In genomic region chr17:86965121-86965520, GRCm38 (mm10) we compare ENCODE assay signal across 9 mouse cellular contexts. TPM values are rescaled to one million over a fixed set of nuclear protein-coding genes. Genes with fewer than 3 reads are reported as not detected.
A peak's percentile ranks its signal among the peaks of the same experiment; 100 is the strongest.
DNase-seq lines count a peak whose midpoint lies in the region; ATAC-seq and TF ChIP-seq lines count a peak whose summit lies in the region.
"Had no signal": no experiment of that assay in that cellular context is flagged by ENCODE, and none has a peak within 500 bp of the region (broad histone marks: within the 10 kb centered on the region; RNA-seq: fewer than 3 reads in every experiment).

No protein-coding gene starts in this region.

- peak overlapping the region; percentile 89 for H3K4me3 ChIP-seq in lung, embryonic 15.5 days
- H3K4me3 ChIP-seq in lung, adult 2 months (replicated peaks; ENCODE audit: extremely low read depth, low read depth, low read length) = no peak overlapping the region
- peak overlapping the region; percentile 78 for H3K4me3 ChIP-seq in forebrain, embryonic 13.5 days
- H3K4me3 ChIP-seq in limb, embryonic 12.5 days (replicated peaks) = peak overlapping the region; percentile 86
- H3K4me3 ChIP-seq in small intestine, adult 2 months (ENCODE audit: low read depth, low read length) = peak overlapping the region; percentile 90; the same call in 1 of the 2 replicates

- 0 out of 2 replicates have a peak overlapping the region, but pooled peaks have one; percentile 5 for H3K9ac ChIP-seq in lung, embryonic 15.5 days
- peak overlapping the region; percentile 38 for H3K9ac ChIP-seq in forebrain, embryonic 13.5 days
- peak overlapping the region; percentile 50; the same call in 1 of the 2 replicates for H3K9ac ChIP-seq in limb, embryonic 12.5 days (replicated peaks)

- H3K27me3 ChIP-seq in lung, embryonic 15.5 days = no peaks in the 10 kb centered on the region
- H3K27me3 ChIP-seq in forebrain, embryonic 13.5 days = no peaks in the 10 kb centered on the region
- H3K27me3 ChIP-seq in limb, embryonic 12.5 days = no peaks in the 10 kb centered on the region
- no peaks in the 10 kb centered on the region for H3K27me3 ChIP-seq in small intestine, adult 2 months (ENCODE audit: control insufficient read depth, insufficient read depth, low read length)

- no peak for TF ChIP-seq POLR2A in lung, adult 2 months (IDR thresholded peaks at IDR 0.05; ENCODE audit: borderline replicate concordance, extremely low read depth, low read depth, low read length)
- no peak for TF ChIP-seq POLR2A in small intestine, adult 2 months (IDR thresholded peaks at IDR 0.05; ENCODE audit: low read depth, low read length)

- H3K4me1 ChIP-seq in lung, embryonic 15.5 days = peaks cover 41% of the 10 kb centered on the region
- H3K4me1 ChIP-seq in lung, adult 2 months (ENCODE audit: control insufficient read depth, insufficient read depth, low read length) = peaks cover 15% of the 10 kb centered on the region; the same call in 1 of the 2 replicates
- H3K4me1 ChIP-seq in forebrain, embryonic 13.5 days = peaks cover 36% of the 10 kb centered on the region
- peaks cover 59% of the 10 kb centered on the region for H3K4me1 ChIP-seq in limb, embryonic 12.5 days (replicated peaks)
- peaks cover 15% of the 10 kb centered on the region; the same call in 1 of the 2 replicates for H3K4me1 ChIP-seq in small intestine, adult 2 months (ENCODE audit: control insufficient read depth, insufficient read depth, insufficient read length, low read length)

- no peak for DNase-seq in lung, adult 2 months
- DNase-seq in cerebellum, adult 11 months = no peak
- no peak for DNase-seq in adipocyte (ENCODE audit: low spot score)

- no peaks in the 10 kb centered on the region for H3K9me3 ChIP-seq in lung, embryonic 15.5 days
- H3K9me3 ChIP-seq in forebrain, embryonic 13.5 days (replicated peaks) = no peaks in the 10 kb centered on the region
- no peaks in the 10 kb centered on the region for H3K9me3 ChIP-seq in limb, embryonic 12.5 days

- TF ChIP-seq CTCF in lung, adult 2 months (IDR thresholded peaks at IDR 0.05; ENCODE audit: insufficient read depth, low read length) = no peak
- TF ChIP-seq CTCF in small intestine, adult 2 months (IDR thresholded peaks at IDR 0.05; ENCODE audit: extremely low read depth, insufficient read length, insufficient replicate concordance, low read depth, low read length) = no peak

- peak overlapping the region; percentile 91 for H3K27ac ChIP-seq in lung, embryonic 15.5 days
- H3K27ac ChIP-seq in forebrain, embryonic 13.5 days = peak overlapping the region; percentile 33
- peak overlapping the region; percentile 96 for H3K27ac ChIP-seq in limb, embryonic 12.5 days
- H3K27ac ChIP-seq in small intestine, adult 2 months (ENCODE audit: insufficient read depth, low read depth, low read length) = peak overlapping the region; percentile 58

- no peak for ATAC-seq in lung, embryonic 15.5 days (ENCODE audit: borderline replicate concordance, extremely low read depth, low FRiP score, low TSS enrichment)
- ATAC-seq in forebrain, embryonic 13.5 days = no peak
- ATAC-seq in limb, embryonic 12.5 days (ENCODE audit: insufficient number of reproducible peaks, insufficient read depth, low FRiP score, low TSS enrichment, low read depth) = no peak
- no peak for ATAC-seq in granulocyte monocyte progenitor cell, adult 5-6 weeks (replicated peaks; ENCODE audit: poor library complexity, severe bottlenecking)

- H3K4me2 ChIP-seq in lung, embryonic 15.5 days = peak overlapping the region; percentile 92
- peak overlapping the region; percentile 85 for H3K4me2 ChIP-seq in forebrain, embryonic 13.5 days
- H3K4me2 ChIP-seq in limb, embryonic 12.5 days = peak overlapping the region; percentile 83

- 0 out of 2 replicates have a peak, but pooled peaks cover 5% of the 10 kb centered on the region for H3K36me3 ChIP-seq in lung, embryonic 15.5 days
- H3K36me3 ChIP-seq in forebrain, embryonic 13.5 days (ENCODE audit: poor library complexity, severe bottlenecking) = 0 out of 2 replicates have a peak, but pooled peaks cover under 1% of the 10 kb centered on the region
- H3K36me3 ChIP-seq in limb, embryonic 12.5 days = peaks cover 20% of the 10 kb centered on the region
- H3K36me3 ChIP-seq in small intestine, adult 2 months (ENCODE audit: control insufficient read depth, insufficient read depth, low read length) = peaks cover 3% of the 10 kb centered on the region; the same call in 1 of the 2 replicates

- 74% methylated on average over 8 of the region's 8 CpGs for WGBS in lung, embryonic 15.5 days
- 69% methylated on average over 8 of the region's 8 CpGs for WGBS in lung, adult 2 months
- 86% methylated on average over 8 of the region's 8 CpGs for WGBS in forebrain, embryonic 13.5 days
- WGBS in limb, embryonic 12.5 days = 84% methylated on average over 8 of the region's 8 CpGs
- 62% methylated on average over 8 of the region's 8 CpGs for WGBS in small intestine, adult 2 months

RNA-seq across cellular contexts. Expression of gene Rhoq, which starts 2.2 kb away (rescaled TPM):
- 12.1 and 13.0 TPM in 2 replicates for polyA plus RNA-seq in lung, embryonic 15.5 days (2015; fragmentation: Nextera tagmentation; extraction: Ambion mirVana)
- 25.0 and 28.3 TPM in 2 replicates for polyA plus RNA-seq in lung, adult 2 months (2012; rRNA removed)
- 5.1 and 5.7 TPM in 2 replicates for polyA plus RNA-seq in forebrain, embryonic 13.5 days (2015; fragmentation: Nextera tagmentation; extraction: Ambion mirVana)
- 23.8 and 24.1 TPM in 2 replicates for polyA plus RNA-seq in limb, embryonic 12.5 days (2016; fragmentation: Nextera tagmentation; extraction: Ambion mirVana)
- polyA plus RNA-seq in small intestine, adult 2 months (2012; rRNA removed) = 9.3 and 14.1 TPM in 2 replicates
- total RNA-seq in granulocyte monocyte progenitor cell, adult 5-6 weeks (2014; fragmentation: Nextera tagmentation) = 2.8 and 5.4 TPM in 2 replicates
- 2.0 and 3.1 TPM in 2 replicates for total RNA-seq in granulocyte monocyte progenitor cell, adult 5-6 weeks (2017)

RNA-seq across cellular contexts. Expression of gene Atp6v1e2, which starts 17.4 kb away (rescaled TPM):
- polyA plus RNA-seq in lung, embryonic 15.5 days (2015; fragmentation: Nextera tagmentation; extraction: Ambion mirVana) = 0.21 TPM in 1 of 2 replicates, not detected in the other
- not detected in 2 replicates for polyA plus RNA-seq in lung, adult 2 months (2012; rRNA removed)
- not detected in 2 replicates for polyA plus RNA-seq in forebrain, embryonic 13.5 days (2015; fragmentation: Nextera tagmentation; extraction: Ambion mirVana)
- not detected in 2 replicates for polyA plus RNA-seq in limb, embryonic 12.5 days (2016; fragmentation: Nextera tagmentation; extraction: Ambion mirVana)
- polyA plus RNA-seq in small intestine, adult 2 months (2012; rRNA removed) = not detected in 2 replicates
- total RNA-seq in granulocyte monocyte progenitor cell, adult 5-6 weeks (2014; fragmentation: Nextera tagmentation) = not detected in 2 replicates
- not detected in 2 replicates for total RNA-seq in granulocyte monocyte progenitor cell, adult 5-6 weeks (2017)
- total RNA-seq: left cerebral cortex, adult 8-10 months had no signal

RNA-seq across cellular contexts. Expression of gene Tmem247, which starts 48.0 kb away (rescaled TPM):
- not detected in 2 replicates for polyA plus RNA-seq in lung, embryonic 15.5 days (2015; fragmentation: Nextera tagmentation; extraction: Ambion mirVana)
- not detected in 2 replicates for polyA plus RNA-seq in lung, adult 2 months (2012; rRNA removed)
- not detected in 2 replicates for polyA plus RNA-seq in forebrain, embryonic 13.5 days (2015; fragmentation: Nextera tagmentation; extraction: Ambion mirVana)
- not detected in 2 replicates for polyA plus RNA-seq in limb, embryonic 12.5 days (2016; fragmentation: Nextera tagmentation; extraction: Ambion mirVana)
- not detected in 2 replicates for polyA plus RNA-seq in small intestine, adult 2 months (2012; rRNA removed)
- not detected in 2 replicates for total RNA-seq in granulocyte monocyte progenitor cell, adult 5-6 weeks (2014; fragmentation: Nextera tagmentation)
- total RNA-seq in granulocyte monocyte progenitor cell, adult 5-6 weeks (2017) = not detected in 2 replicates
- total RNA-seq: left cerebral cortex, adult 8-10 months had no signal

Comparison
In these comparisons a context has a peak if more than half of its experiments do, and no peak if none do; other contexts are left out.
1. H3K27ac ChIP-seq: peak in every context shown above with its lines; median percentile 96 in limb, embryonic 12.5 days; 91 in lung, embryonic 15.5 days; 58 in small intestine, adult 2 months; 33 in forebrain, embryonic 13.5 days.